Mouse (Mus musculus): ENCODE measurements around the gene Scarf1. TPM values are rescaled to one million over a fixed set of nuclear protein-coding genes. Genes with fewer than 3 reads are reported as not detected.

The Scarf1 gene
- polyA plus RNA-seq, 1 experiment from 2014 or later: 2.7 TPM

GRCm38 (mm10) chr11:75521609-75522008 lies 8.3 kb downstream of the Scarf1 start:
- Histone ChIP-seq H3K4me3 (ENCODE audit: low read depth, low read length) (no peak overlapping the region), H3K9ac (ENCODE audit: low read length) (no peak overlapping the region), H3K4me2 (ENCODE audit: low read length) (no peak overlapping the region), H3K9me3 (replicated peaks; ENCODE audit: control insufficient read depth, low read length) (no peaks in the 10 kb centered on the region), H3K27me3 (replicated peaks; ENCODE audit: control insufficient read depth, insufficient read depth, low read length) (no peaks in the 10 kb centered on the region), H3K27ac (ENCODE audit: low read depth, low read length) (no peak overlapping the region), H3K36me3 (ENCODE audit: control insufficient read depth, insufficient read depth, low read length) (no peaks in the 10 kb centered on the region), H3K4me1 (ENCODE audit: control insufficient read depth, insufficient read depth, low read length) (no peaks in the 10 kb centered on the region)
- WGBS: 89% methylated on average over 4 of the region's 4 CpGs
- DNase-seq (ENCODE audit: low spot score): no peak
- no peak for ATAC-seq

GRCm38 (mm10) chr11:75522793-75523192 lies 9.5 kb downstream of the Scarf1 start:
- H3K36me3 ChIP-seq (ENCODE audit: control insufficient read depth, insufficient read depth, low read length): no peaks in the 10 kb centered on the region
- no peak overlapping the region for H3K27ac ChIP-seq (ENCODE audit: low read depth, low read length)
- no peaks in the 10 kb centered on the region for H3K27me3 ChIP-seq (replicated peaks; ENCODE audit: control insufficient read depth, insufficient read depth, low read length)
- no peak for ATAC-seq
- H3K4me2 ChIP-seq (ENCODE audit: low read length): no peak overlapping the region
- no peaks in the 10 kb centered on the region for H3K9me3 ChIP-seq (replicated peaks; ENCODE audit: control insufficient read depth, low read length)
- DNase-seq (ENCODE audit: low spot score): no peak
- WGBS: 92% methylated on average over 2 of the region's 2 CpGs
- no peak overlapping the region for H3K4me3 ChIP-seq (ENCODE audit: low read depth, low read length)
- no peak overlapping the region for H3K9ac ChIP-seq (ENCODE audit: low read length)
- no peaks in the 10 kb centered on the region for H3K4me1 ChIP-seq (ENCODE audit: control insufficient read depth, insufficient read depth, low read length)

GRCm38 (mm10) chr11:75525531-75526125 lies 12.3 kb downstream of the Scarf1 start:
- Histone ChIP-seq H3K4me2 (ENCODE audit: low read length) (no peak overlapping the region), H3K36me3 (ENCODE audit: control insufficient read depth, insufficient read depth, low read length) (no peaks in the 10 kb centered on the region), H3K27me3 (replicated peaks; ENCODE audit: control insufficient read depth, insufficient read depth, low read length) (no peaks in the 10 kb centered on the region), H3K9me3 (replicated peaks; ENCODE audit: control insufficient read depth, low read length) (no peaks in the 10 kb centered on the region), H3K4me3 (ENCODE audit: low read depth, low read length) (no peak overlapping the region), H3K9ac (ENCODE audit: low read length) (no peak overlapping the region), H3K27ac (ENCODE audit: low read depth, low read length) (no peak overlapping the region), H3K4me1 (ENCODE audit: control insufficient read depth, insufficient read depth, low read length) (no peaks in the 10 kb centered on the region)
- ATAC-seq (no peak), DNase-seq (ENCODE audit: low spot score) (no peak)
- 85% methylated on average over 15 of the region's 15 CpGs for WGBS

GRCm38 (mm10) chr11:75526943-75527342 lies 13.6 kb downstream of the Scarf1 start:
- no peak overlapping the region for H3K4me2 ChIP-seq (ENCODE audit: low read length)
- no peak overlapping the region for H3K27ac ChIP-seq (ENCODE audit: low read depth, low read length)
- H3K36me3 ChIP-seq (ENCODE audit: control insufficient read depth, insufficient read depth, low read length): no peaks in the 10 kb centered on the region
- no peaks in the 10 kb centered on the region for H3K27me3 ChIP-seq (replicated peaks; ENCODE audit: control insufficient read depth, insufficient read depth, low read length)
- H3K4me3 ChIP-seq (ENCODE audit: low read depth, low read length): no peak overlapping the region
- H3K9ac ChIP-seq (ENCODE audit: low read length): no peak overlapping the region
- 88% methylated on average over 6 of the region's 6 CpGs for WGBS
- H3K4me1 ChIP-seq (ENCODE audit: control insufficient read depth, insufficient read depth, low read length): no peaks in the 10 kb centered on the region
- H3K9me3 ChIP-seq (replicated peaks; ENCODE audit: control insufficient read depth, low read length): no peaks in the 10 kb centered on the region
- DNase-seq (ENCODE audit: low spot score) (no peak), ATAC-seq (no peak)

GRCm38 (mm10) chr11:75529771-75530170 lies 16.4 kb downstream of the Scarf1 start:
- Histone ChIP-seq H3K4me3 (ENCODE audit: low read depth, low read length) (no peak overlapping the region), H3K4me1 (ENCODE audit: control insufficient read depth, insufficient read depth, low read length) (peaks cover 10% of the 10 kb centered on the region; the same call in 1 of the 2 replicates), H3K27ac (ENCODE audit: low read depth, low read length) (no peak overlapping the region), H3K27me3 (replicated peaks; ENCODE audit: control insufficient read depth, insufficient read depth, low read length) (no peaks in the 10 kb centered on the region), H3K36me3 (ENCODE audit: control insufficient read depth, insufficient read depth, low read length) (no peaks in the 10 kb centered on the region), H3K4me2 (ENCODE audit: low read length) (no peak overlapping the region), H3K9me3 (replicated peaks; ENCODE audit: control insufficient read depth, low read length) (no peaks in the 10 kb centered on the region), H3K9ac (ENCODE audit: low read length) (no peak overlapping the region)
- 47% methylated on average over 4 of the region's 4 CpGs for WGBS
- ATAC-seq (no peak), DNase-seq (ENCODE audit: low spot score) (no peak)

GRCm38 (mm10) chr11:75530325-75530724 lies 17.0 kb downstream of the Scarf1 start:
- no peaks in the 10 kb centered on the region for H3K27me3 ChIP-seq (replicated peaks; ENCODE audit: control insufficient read depth, insufficient read depth, low read length)
- peak; percentile 56 for ATAC-seq
- peak; percentile 95 for DNase-seq (ENCODE audit: low spot score)

GRCm38 (mm10) chr11:75530845-75531373 lies 17.6 kb downstream of the Scarf1 start:
- Histone ChIP-seq H3K4me2 (ENCODE audit: low read length) (peak overlapping the region; percentile 98), H3K27me3 (replicated peaks; ENCODE audit: control insufficient read depth, insufficient read depth, low read length) (no peaks in the 10 kb centered on the region), H3K4me3 (ENCODE audit: low read depth, low read length) (peak overlapping the region; percentile 76), H3K9ac (ENCODE audit: low read length) (peak overlapping the region; percentile 95), H3K27ac (ENCODE audit: low read depth, low read length) (peak overlapping the region; percentile 93), H3K36me3 (ENCODE audit: control insufficient read depth, insufficient read depth, low read length) (no peaks in the 10 kb centered on the region), H3K9me3 (replicated peaks; ENCODE audit: control insufficient read depth, low read length) (no peaks in the 10 kb centered on the region), H3K4me1 (ENCODE audit: control insufficient read depth, insufficient read depth, low read length) (peaks cover 10% of the 10 kb centered on the region; the same call in 1 of the 2 replicates)
- under 1% methylated on average over 28 of the region's 31 CpGs for WGBS
- DNase-seq (ENCODE audit: low spot score): peak; percentile 37
- peak; percentile 35 for ATAC-seq

More at GRCm38 (mm10) chr11:75530325-75530724, 17.0 kb downstream of the Scarf1 start:
- Histone ChIP-seq H3K36me3 (ENCODE audit: control insufficient read depth, insufficient read depth, low read length) (no peaks in the 10 kb centered on the region), H3K9me3 (replicated peaks; ENCODE audit: control insufficient read depth, low read length) (no peaks in the 10 kb centered on the region), H3K27ac (ENCODE audit: low read depth, low read length) (peak overlapping the region; percentile 93; the same call in 1 of the 2 replicates), H3K4me1 (ENCODE audit: control insufficient read depth, insufficient read depth, low read length) (peaks cover 10% of the 10 kb centered on the region; the same call in 1 of the 2 replicates), H3K4me2 (ENCODE audit: low read length) (peak overlapping the region; percentile 98), H3K9ac (ENCODE audit: low read length) (peak overlapping the region; percentile 95), H3K4me3 (ENCODE audit: low read depth, low read length) (peak overlapping the region; percentile 76)
- under 1% methylated on average over 10 of the region's 10 CpGs for WGBS

- Histone ChIP-seq H3K9ac (ENCODE audit: low read length) (peak within 1 kb of the TSS; percentile 95), H3K4me3 (ENCODE audit: low read depth, low read length) (peak within 1 kb of the TSS; percentile 76), H3K9me3 (replicated peaks; ENCODE audit: control insufficient read depth, low read length) (no peaks in the 10 kb centered on the region), H3K36me3 (ENCODE audit: control insufficient read depth, insufficient read depth, low read length) (no peaks in the 10 kb centered on the region), H3K27me3 (replicated peaks; ENCODE audit: control insufficient read depth, insufficient read depth, low read length) (no peaks in the 10 kb centered on the region), H3K4me2 (ENCODE audit: low read length) (peak within 1 kb of the TSS; percentile 98), H3K4me1 (ENCODE audit: control insufficient read depth, insufficient read depth, low read length) (peaks cover 10% of the 10 kb centered on the region; the same call in 1 of the 2 replicates), H3K27ac (ENCODE audit: low read depth, low read length) (peak within 1 kb of the TSS; percentile 93)
- WGBS: under 1% methylated on average over 61 of the region's 62 CpGs
- ATAC-seq (peak; percentile 96), DNase-seq (ENCODE audit: low spot score) (peak; percentile 99)
Measured at GRCm38 (mm10) chr11:75531469-75532242, 18.3 kb downstream of the Scarf1 start, which contains the start of gene Slc43a2. Slc43a2 (plus strand) TSS chr11:75531694.

All from forebrain, embryonic 14.5 days (tissue).